Mouse (Mus musculus) stomach, postnatal 0 days (tissue): Measurements from ENCODE around the gene Dock4. TPM values are rescaled to one million over a fixed set of nuclear protein-coding genes. Genes with fewer than 3 reads are reported as not detected.

Experiments
- ATAC-seq: fragments of 200-750 bp; cut with Nextera tagmentation; 2 replicates; pipeline ENCODE4 v1.8.0; 2017; ENCODE audit not compliant: low FRiP score, low TSS enrichment
- DNase-seq: peaks from one replicate; pipeline ENCODE4 v3.0.0-alpha.2; 2016; ENCODE audit warnings: low spot score
- H3K27ac ChIP-seq: fragments of 300-500 bp; sonication (generic); replicated peaks from 2 replicates; pipeline ENCODE4 v1.5.1; 2014; ENCODE audit warnings: mild to moderate bottlenecking, control low read depth
- H3K27me3 ChIP-seq: fragments of 300-500 bp; sonication (generic); 2 replicates; pipeline ENCODE4 v1.6.1; 2014; ENCODE audit warnings: low read length; ENCODE audit not compliant: control insufficient read depth, insufficient read depth
- H3K36me3 ChIP-seq: fragments of 300-500 bp; sonication (generic); 2 replicates; pipeline ENCODE4 v1.6.1; 2014; ENCODE audit warnings: low read length, mixed read lengths; ENCODE audit not compliant: control insufficient read depth, insufficient read depth
- H3K4me1 ChIP-seq: fragments of 300-500 bp; sonication (generic); replicated peaks from 2 replicates; pipeline ENCODE4 v1.6.1; 2014; ENCODE audit warnings: antibody characterized with exemption; ENCODE audit not compliant: control insufficient read depth, insufficient read depth
- H3K4me2 ChIP-seq: fragments of 300-500 bp; sonication (generic); replicated peaks from 2 replicates; pipeline ENCODE4 v1.6.1; 2014; ENCODE audit warnings: low read depth, mild to moderate bottlenecking, control low read depth, moderate library complexity
- H3K4me3 ChIP-seq: fragments of 300-500 bp; sonication (generic); 2 replicates; pipeline ENCODE4 v1.5.1; 2014; ENCODE audit warnings: low read depth, low read length, control low read depth
- H3K9ac ChIP-seq: fragments of 300-500 bp; sonication (generic); 2 replicates; pipeline ENCODE4 v1.6.1; 2014; ENCODE audit warnings: mild to moderate bottlenecking, low read length, control low read depth, mixed read lengths
- H3K9me3 ChIP-seq: fragments of 300-500 bp; sonication (generic); 2 replicates; pipeline ENCODE4 v1.6.1; 2016; ENCODE audit warnings: low read length; ENCODE audit not compliant: control insufficient read depth
- CTCF ChIP-seq: IDR thresholded peaks from 2 replicates; pipeline ENCODE4 v1.5.1; 2016; ENCODE audit warnings: antibody characterized with exemption, low read depth, mild to moderate bottlenecking, moderate library complexity
- EP300 ChIP-seq: optimal IDR thresholded peaks from 2 replicates; pipeline ENCODE3; 2016; ENCODE audit warnings: antibody characterized with exemption
- WGBS: fragments of 180-500 bp; shearing (Covaris S2); extraction: QIAGEN DNeasy Blood & Tissue Kit; methylation state at CpG from one replicate; pipeline ENCODE4 v1.1.7; 2014; 5-methylcytosine and 5-hydroxymethylcytosine counted together
- polyA plus RNA-seq: library from polyadenylated mRNA; unstranded; fragments of >200 nt; fragmentation: Nextera tagmentation; extraction: Ambion mirVana; gene quantifications from 2 replicates; pipeline ENCODE4 v1.2.1, GENCODE M21; 2015

Dock4 gene
- polyA plus RNA-seq, 1 experiment from 2014 or later, result 3.1 TPM

GRCm38 (mm10) chr12:40544273-40544672 is 98.5 kb downstream of the Dock4 start:
- H3K9ac ChIP-seq, result no peak overlapping the region
- no peaks in the 10 kb centered on the region for H3K9me3 ChIP-seq
- no peaks in the 10 kb centered on the region for H3K27me3 ChIP-seq
- DNase-seq (no peak), ATAC-seq (no peak)
- H3K36me3 ChIP-seq, result no peaks in the 10 kb centered on the region
- no peak for TF ChIP-seq EP300
- TF ChIP-seq CTCF, result no peak
- 87% methylated on average over 3 of the region's 3 CpGs for WGBS
- no peaks in the 10 kb centered on the region for H3K4me1 ChIP-seq
- no peak overlapping the region for H3K4me2 ChIP-seq
- no peak overlapping the region for H3K4me3 ChIP-seq
- H3K27ac ChIP-seq, result no peak overlapping the region

- no peak overlapping the region for H3K4me2 ChIP-seq
- H3K36me3 ChIP-seq, result no peaks in the 10 kb centered on the region
- no peaks in the 10 kb centered on the region for H3K4me1 ChIP-seq
- no peaks in the 10 kb centered on the region for H3K9me3 ChIP-seq
- WGBS, result 67% methylated on average over 5 of the region's 5 CpGs
- H3K4me3 ChIP-seq, result no peak overlapping the region
- ATAC-seq (no peak), DNase-seq (no peak)
- no peak overlapping the region for H3K9ac ChIP-seq
- H3K27ac ChIP-seq, result no peak overlapping the region
- no peak for TF ChIP-seq EP300
- no peak for TF ChIP-seq CTCF
- no peaks in the 10 kb centered on the region for H3K27me3 ChIP-seq
Observed at GRCm38 (mm10) chr12:40546827-40547226, 101.1 kb downstream of the Dock4 start.

GRCm38 (mm10) chr12:40551317-40551716 is 105.6 kb downstream of the Dock4 start:
- WGBS, result 91% methylated on average over 3 of the region's 3 CpGs
- Histone ChIP-seq H3K27ac (no peak overlapping the region), H3K36me3 (no peaks in the 10 kb centered on the region), H3K27me3 (no peaks in the 10 kb centered on the region), H3K9ac (no peak overlapping the region), H3K9me3 (no peaks in the 10 kb centered on the region), H3K4me2 (no peak overlapping the region), H3K4me1 (no peaks in the 10 kb centered on the region), H3K4me3 (no peak overlapping the region)
- TF ChIP-seq EP300 (no peak), CTCF (no peak)
- DNase-seq, result no peak
- no peak for ATAC-seq

- ATAC-seq (no peak), DNase-seq (no peak)
- Histone ChIP-seq H3K9ac (no peak overlapping the region), H3K27me3 (no peaks in the 10 kb centered on the region), H3K4me3 (no peak overlapping the region), H3K27ac (no peak overlapping the region), H3K9me3 (no peaks in the 10 kb centered on the region), H3K4me1 (no peaks in the 10 kb centered on the region), H3K4me2 (no peak overlapping the region), H3K36me3 (no peaks in the 10 kb centered on the region)
- WGBS, result 44% methylated on average over 1 of the region's 1 CpGs
- TF ChIP-seq EP300 (no peak), CTCF (no peak)
Observed at GRCm38 (mm10) chr12:40552201-40552600, 106.4 kb downstream of the Dock4 start.

GRCm38 (mm10) chr12:40553929-40554328 is 108.2 kb downstream of the Dock4 start:
- Histone ChIP-seq H3K4me1 (no peaks in the 10 kb centered on the region), H3K4me2 (no peak overlapping the region), H3K27ac (no peak overlapping the region), H3K9ac (no peak overlapping the region), H3K36me3 (no peaks in the 10 kb centered on the region), H3K4me3 (no peak overlapping the region), H3K9me3 (no peaks in the 10 kb centered on the region), H3K27me3 (no peaks in the 10 kb centered on the region)
- WGBS, result 91% methylated on average over 2 of the region's 2 CpGs
- DNase-seq, result no peak
- ATAC-seq, result no peak
- no peak for TF ChIP-seq EP300
- no peak for TF ChIP-seq CTCF

GRCm38 (mm10) chr12:40554941-40555511 is 109.3 kb downstream of the Dock4 start:
- no peaks in the 10 kb centered on the region for H3K27me3 ChIP-seq
- no peaks in the 10 kb centered on the region for H3K36me3 ChIP-seq
- no peak for ATAC-seq
- H3K9ac ChIP-seq, result no peak overlapping the region
- no peaks in the 10 kb centered on the region for H3K9me3 ChIP-seq
- WGBS, result 83% methylated on average over 6 of the region's 6 CpGs
- H3K27ac ChIP-seq, result no peak overlapping the region
- H3K4me2 ChIP-seq, result no peak overlapping the region
- DNase-seq, result no peak
- TF ChIP-seq EP300 (no peak), CTCF (no peak)
- no peak overlapping the region for H3K4me3 ChIP-seq
- no peaks in the 10 kb centered on the region for H3K4me1 ChIP-seq
